Mouse (Mus musculus): ENCODE measurements around the gene Golim4. TPM values are rescaled to one million over a fixed set of nuclear protein-coding genes. Genes with fewer than 3 reads are reported as not detected.
A peak's percentile ranks its signal among the peaks of the same experiment; 100 is the strongest.

Gene Golim4
- total RNA-seq, 2 experiments from 2014 or later, result 22.9 to 31.1 TPM

- intact Hi-C loops (cut with DNase I; ENCODE audit: low total_unique reads), result no loop called here
- DNase-seq, result no peak
Measured at GRCm38 (mm10) chr3:75930659-75931225, 26.0 kb downstream of the Golim4 start.

- intact Hi-C loops (cut with DNase I; ENCODE audit: low total_unique reads), result no loop called here
- no peak for DNase-seq
Measured at GRCm38 (mm10) chr3:75929926-75930548, 26.7 kb downstream of the Golim4 start.

DNA sequence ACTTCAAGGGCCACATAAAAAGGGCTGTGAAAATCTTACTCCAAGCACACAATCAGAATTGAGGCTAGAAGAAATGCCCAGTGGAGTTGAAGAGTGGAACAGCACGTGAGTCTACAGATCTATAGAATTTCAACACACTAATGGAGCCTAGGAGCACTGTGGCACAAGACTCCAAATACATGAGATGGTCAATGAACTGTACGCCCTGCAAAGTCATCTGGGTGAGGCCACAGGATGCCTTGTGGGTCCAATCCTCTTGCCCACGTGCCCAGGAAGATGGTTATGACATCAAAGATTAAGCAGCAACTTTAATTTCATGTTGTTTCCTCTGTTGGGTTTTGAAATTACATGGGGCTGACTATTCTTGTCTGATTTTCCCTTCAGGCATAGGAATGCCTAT lies 30.4 kb downstream of the Golim4 start:
- intact Hi-C loops (cut with DNase I; ENCODE audit: low total_unique reads), result no loop called here
- DNase-seq, result no peak

DNA sequence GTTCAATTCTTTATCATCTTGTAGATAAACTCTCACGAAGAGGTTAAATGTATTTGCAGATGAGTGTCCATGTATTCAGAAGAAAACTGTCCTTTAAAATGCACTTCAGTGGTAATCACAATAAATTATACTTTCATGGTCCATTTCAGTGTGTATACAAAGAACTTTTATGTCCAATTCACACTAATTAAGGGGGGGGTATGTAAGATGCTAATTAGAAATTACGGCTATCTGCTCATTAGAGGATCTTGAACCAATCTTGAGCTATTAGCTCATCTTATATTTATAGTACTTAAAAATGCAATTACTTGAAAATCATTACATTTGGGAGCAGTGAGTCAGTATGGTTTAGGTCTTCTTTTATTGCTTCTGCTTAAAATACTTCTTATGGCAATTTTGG lies 31.6 kb downstream of the Golim4 start:
- no peak for DNase-seq
- intact Hi-C loops (cut with DNase I; ENCODE audit: low total_unique reads), result no loop called here

DNA sequence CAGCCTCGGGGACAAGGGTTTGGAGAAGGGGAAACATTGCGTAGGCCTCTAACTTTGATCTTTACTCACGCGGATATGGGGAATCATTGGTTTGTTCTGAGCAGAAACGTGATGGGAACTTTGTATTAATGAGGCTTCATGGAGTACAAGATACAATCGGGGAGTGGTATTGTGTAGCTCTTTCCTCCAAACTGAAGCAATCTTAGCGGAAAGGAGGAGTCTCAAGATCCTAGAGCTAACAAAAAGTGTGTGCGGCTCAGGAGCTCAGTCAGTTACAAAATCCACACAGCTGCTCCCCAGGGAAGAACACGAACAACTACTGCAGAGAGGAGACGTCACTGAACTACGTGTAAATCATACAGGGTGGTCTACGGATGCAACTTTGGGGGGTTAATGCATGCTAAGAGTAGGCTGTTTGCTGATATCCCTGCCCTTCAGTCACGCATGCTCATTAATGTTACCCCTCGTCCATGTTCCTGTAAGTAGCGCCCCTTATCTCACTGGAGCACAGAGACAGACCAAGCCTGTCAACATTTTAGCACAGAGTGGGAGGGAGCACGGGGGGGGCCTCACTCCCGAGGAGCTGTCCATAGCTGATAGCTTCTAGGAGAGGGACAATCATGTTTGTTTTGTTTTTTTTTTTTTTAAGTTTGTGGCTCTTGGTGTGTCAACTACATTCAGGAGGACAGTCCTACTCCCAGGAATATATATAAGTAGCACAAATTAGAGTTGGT lies 38.8 kb downstream of the Golim4 start:
- intact Hi-C loops (cut with DNase I; ENCODE audit: low total_unique reads), result no loop called here
- DNase-seq, result no peak

DNA sequence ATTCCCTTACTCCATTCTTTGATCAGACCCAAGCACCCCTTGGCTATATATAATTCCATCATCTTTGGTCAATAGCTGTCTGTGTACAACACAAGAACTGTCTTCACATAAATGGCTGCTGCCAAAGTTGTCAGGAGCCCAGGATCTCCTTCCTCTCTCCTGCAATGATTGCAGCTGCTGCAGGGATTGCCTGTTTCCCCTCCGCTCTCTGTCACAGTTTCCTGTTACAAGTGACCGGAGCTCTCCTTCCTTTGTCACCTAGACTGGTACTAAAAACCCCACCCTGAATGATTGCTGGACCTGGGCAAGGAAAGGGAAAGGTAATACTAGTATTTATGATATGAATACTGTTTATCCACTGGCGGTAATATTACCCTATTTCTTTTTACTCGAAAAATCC lies 44.0 kb downstream of the Golim4 start:
- DNase-seq, result no peak
- intact Hi-C loops (cut with DNase I; ENCODE audit: low total_unique reads), result loop anchor here (5.0 kb wide), 1 partner anchor 85 kb away; no protein-coding TSS in a partner anchor

DNA sequence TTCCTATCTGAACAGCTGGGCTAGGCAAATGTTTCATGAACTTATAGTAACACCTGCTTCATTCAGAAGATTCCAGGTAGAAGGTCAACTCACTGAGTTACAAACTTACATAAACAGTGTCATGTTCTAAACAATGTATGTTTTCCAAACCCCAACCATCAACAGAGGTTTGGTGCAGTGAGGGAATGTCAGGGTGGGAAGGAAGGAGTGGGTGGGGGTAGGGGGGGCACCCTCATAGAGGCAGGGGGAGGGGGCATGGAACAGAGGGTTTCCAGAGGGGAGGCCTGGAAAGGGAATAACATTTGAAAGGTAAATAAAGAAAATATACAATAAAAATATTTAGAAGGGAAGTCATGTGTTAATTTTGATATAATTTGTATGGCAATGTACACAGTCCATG lies 46.0 kb downstream of the Golim4 start:
- no peak for DNase-seq
- intact Hi-C loops (cut with DNase I; ENCODE audit: low total_unique reads), result loop anchor here (5.0 kb wide), 1 partner anchor 87 kb away; no protein-coding TSS in a partner anchor

GRCm38 (mm10) chr3:75910257-75910656 lies 46.5 kb downstream of the Golim4 start:
- intact Hi-C loops (cut with DNase I; ENCODE audit: low total_unique reads), result loop anchor here (5.0 kb wide), 1 partner anchor 87 kb away; no protein-coding TSS in a partner anchor
- DNase-seq, result no peak

DNA sequence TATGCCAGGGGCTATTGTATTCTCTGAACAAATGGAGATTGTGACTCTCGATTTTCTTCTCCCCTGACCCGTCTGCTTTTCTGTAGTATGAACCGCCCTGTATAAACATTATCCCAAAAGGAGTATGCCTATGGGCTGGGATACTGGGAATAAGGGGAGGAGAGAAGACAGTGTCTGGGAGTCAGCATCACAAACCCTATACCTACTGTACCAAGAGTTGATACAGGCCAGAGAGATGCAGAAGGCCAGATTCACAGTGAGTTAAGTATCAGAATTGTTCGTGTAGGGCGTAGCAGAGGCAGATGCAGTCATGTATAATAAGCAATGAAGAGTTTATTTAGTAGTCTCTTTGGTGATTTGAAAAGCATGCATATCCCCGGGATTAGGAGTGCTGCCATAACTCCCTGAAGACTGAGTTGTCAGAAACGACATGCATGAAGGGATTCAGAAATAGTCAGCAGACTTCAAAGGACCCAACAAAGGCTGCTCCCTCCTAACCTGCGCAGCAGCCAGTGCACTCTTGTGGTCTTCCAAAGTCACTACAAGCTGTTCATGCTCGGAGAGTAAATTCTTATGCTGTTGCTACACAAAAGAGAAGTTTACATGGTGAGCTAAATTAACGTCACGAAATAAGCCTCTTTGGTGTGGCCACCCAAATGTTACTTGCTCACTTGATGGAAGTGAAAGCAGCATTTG lies 54.7 kb downstream of the Golim4 start:
- intact Hi-C loops (cut with DNase I; ENCODE audit: low total_unique reads), result no loop called here
- DNase-seq, result no peak

DNA sequence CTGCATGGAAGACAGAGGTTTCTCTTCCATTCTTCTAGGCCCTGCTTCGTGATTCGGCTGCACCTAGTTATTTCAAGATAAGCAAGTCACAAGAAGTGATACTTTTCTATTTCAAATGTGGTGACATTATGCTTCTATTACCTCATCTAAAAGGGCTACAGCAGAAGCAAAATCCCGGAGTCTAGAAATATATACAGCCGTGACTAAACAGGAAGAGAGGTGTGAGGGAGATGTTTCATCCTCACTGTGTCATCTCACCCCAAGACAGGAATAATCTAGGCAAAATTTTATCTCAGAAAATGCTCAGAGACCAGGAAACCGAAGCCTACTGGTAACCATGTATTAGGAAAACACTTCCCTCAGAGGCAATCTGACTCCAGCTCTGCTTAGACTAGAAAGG lies 61.7 kb downstream of the Golim4 start:
- DNase-seq, result no peak
- intact Hi-C loops (cut with DNase I; ENCODE audit: low total_unique reads), result no loop called here

DNA sequence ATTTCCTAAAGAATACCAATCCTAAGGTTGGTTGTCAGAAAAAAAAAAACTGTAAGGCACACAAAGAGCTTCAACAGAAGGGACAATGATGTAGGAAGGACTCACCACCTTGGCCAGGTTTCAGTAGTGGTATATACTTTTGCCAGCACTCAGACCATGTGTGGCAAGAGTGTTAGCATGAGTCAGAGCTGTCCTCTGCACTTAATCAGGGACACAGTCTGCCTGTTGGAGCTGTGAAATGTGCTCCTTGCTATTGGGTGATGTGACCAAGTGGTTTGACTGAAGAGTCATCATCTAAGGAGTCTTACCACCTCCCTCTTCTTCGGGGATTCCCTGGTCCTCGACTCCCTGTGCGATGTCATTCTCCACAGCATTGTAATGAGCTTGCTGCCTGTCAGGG lies 65.2 kb downstream of the Golim4 start:
- DNase-seq, result no peak
- intact Hi-C loops (cut with DNase I; ENCODE audit: low total_unique reads), result no loop called here

DNA sequence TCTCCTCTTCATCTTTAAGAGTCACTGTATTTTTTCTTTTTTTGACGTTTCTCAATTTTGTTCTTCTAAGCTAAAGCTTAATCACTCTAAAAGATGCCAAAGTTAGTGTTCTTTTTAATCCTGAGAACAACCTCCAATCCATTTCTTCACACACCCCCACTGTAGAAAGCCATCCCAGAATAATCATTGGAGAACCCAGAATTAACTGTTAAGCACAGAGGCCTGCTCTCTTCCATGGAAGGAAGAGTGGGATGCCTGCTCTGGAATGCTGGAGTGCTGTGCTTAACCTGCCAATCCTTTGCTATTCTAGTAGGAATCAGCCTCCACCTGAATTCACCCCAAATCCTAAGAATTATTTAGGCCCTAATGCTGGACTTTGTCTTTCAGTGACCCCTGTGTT lies 67.4 kb downstream of the Golim4 start:
- intact Hi-C loops (cut with DNase I; ENCODE audit: low total_unique reads), result no loop called here
- DNase-seq, result no peak

- intact Hi-C loops (cut with DNase I; ENCODE audit: low total_unique reads), result no loop called here
- no peak for DNase-seq
Measured at GRCm38 (mm10) chr3:75881582-75881981, 75.2 kb downstream of the Golim4 start.

GRCm38 (mm10) chr3:75879269-75879668 lies 77.5 kb downstream of the Golim4 start:
- intact Hi-C loops (cut with DNase I; ENCODE audit: low total_unique reads), result no loop called here
- no peak for DNase-seq

DNA sequence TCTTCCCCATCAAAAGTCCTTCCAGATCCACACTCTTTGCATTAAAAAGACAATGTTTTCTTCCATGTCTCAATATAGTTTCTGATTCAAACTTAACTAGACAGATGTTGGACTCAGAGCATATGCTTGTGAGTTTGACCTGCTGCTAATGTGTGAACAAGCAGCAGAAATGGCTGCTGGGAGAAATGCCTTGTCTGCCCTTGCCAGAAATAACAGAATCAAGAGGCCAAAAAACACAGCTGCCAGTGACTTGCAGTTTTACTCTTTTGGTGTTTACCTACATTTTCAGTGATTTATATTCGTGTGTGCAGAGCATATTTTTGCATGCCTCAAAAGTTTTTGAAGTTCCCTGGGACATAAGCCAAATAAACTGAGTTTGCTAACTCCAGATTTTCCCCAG lies 87.9 kb downstream of the Golim4 start:
- intact Hi-C loops (cut with DNase I; ENCODE audit: low total_unique reads), result no loop called here
- no peak for DNase-seq

DNA sequence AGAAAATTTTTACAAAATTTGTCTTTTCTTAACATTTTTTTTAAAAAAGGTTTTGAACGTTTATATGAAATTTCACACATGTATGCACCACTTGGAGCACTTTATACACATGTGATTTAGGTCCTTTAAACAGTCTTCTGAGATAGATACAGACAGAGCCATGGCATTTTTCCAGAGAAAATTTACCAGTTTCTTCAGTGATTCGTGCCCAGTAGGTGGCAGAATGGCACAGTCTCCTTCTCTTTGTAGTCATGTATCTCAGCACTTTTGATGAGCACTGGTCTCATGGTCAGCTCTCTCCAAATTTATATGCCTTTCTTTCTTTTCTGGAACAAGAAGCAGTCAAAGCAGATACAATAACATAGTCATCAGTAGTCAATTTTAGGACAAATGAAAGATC lies 92.5 kb downstream of the Golim4 start:
- intact Hi-C loops (cut with DNase I; ENCODE audit: low total_unique reads), result no loop called here
- no peak for DNase-seq

DNA sequence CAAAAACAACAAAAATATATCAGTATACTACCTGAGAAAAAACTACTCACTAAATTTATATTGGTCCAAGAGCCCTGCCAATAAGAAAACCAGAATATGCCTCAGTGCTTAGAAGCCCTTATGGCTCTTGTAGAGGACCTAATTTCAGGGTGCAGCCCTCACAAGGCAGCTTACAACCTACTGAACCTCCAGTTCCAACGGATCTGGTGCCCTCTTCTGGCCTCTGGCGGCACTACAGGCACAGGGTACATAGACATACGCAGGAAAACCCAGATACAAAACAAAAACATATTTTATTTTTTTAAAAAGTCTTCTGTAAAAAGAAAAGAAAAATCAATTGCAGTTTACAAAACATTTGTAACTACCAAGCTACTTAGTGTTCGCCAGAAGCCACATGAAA lies 95.1 kb downstream of the Golim4 start:
- peak; percentile 22 for DNase-seq
- intact Hi-C loops (cut with DNase I; ENCODE audit: low total_unique reads), result no loop called here

- intact Hi-C loops (cut with DNase I; ENCODE audit: low total_unique reads), result no loop called here
Measured at GRCm38 (mm10) chr3:75860760-75861159, 96.0 kb downstream of the Golim4 start.

GRCm38 (mm10) chr3:75835286-75835967 lies 121.3 kb downstream of the Golim4 start:
- DNase-seq, result peak; percentile 20

More at GRCm38 (mm10) chr3:75860760-75861159, 96.0 kb downstream of the Golim4 start:
- DNase-seq, result peak; percentile 59

DNA sequence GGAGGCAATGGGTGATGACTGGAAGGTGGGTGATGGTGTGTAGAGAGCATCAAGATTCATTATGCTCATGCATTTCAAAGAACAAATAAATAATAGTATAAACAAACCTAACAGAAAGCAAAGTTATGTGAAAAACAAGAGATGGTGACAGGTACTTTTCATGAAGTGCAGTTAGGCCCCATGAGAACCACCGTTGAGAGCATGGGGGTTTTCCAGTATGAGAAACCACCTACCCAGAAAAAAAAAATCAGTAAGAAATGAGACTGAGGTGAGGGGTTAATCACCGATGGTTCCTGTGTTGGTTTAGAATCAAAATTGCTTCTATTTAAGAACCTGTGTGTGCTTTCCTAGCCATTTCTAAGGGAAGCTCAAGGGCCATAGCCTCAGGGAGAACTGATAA lies 121.9 kb downstream of the Golim4 start:
- intact Hi-C loops (cut with DNase I; ENCODE audit: low total_unique reads), result no loop called here
- DNase-seq, result no peak

More at GRCm38 (mm10) chr3:75835286-75835967, 121.3 kb downstream of the Golim4 start:
- intact Hi-C loops (cut with DNase I; ENCODE audit: low total_unique reads), result no loop called here

Data from gastrocnemius, postnatal 14 days (tissue).